Mouse (Mus musculus) lung, postnatal 25 days (tissue): ENCODE results near the gene Cops4.

Source experiments
- DNase-seq: peaks from one replicate; pipeline ENCODE4 v3.0.0; 2022; ENCODE audit warnings: low spot score

The Cops4 gene

GRCm38 (mm10) chr5:100581622-100582434, 63.7 kb downstream of the Cops4 start:
- no peak for DNase-seq

- DNase-seq = no peak
These were observed 64.3 kb downstream of the Cops4 start for GRCm38 (mm10) chr5:100582435-100582826.

GRCm38 (mm10) chr5:100583066-100583465, 65.0 kb downstream of the Cops4 start:
- DNase-seq = no peak

GRCm38 (mm10) chr5:100585206-100585644, 67.1 kb downstream of the Cops4 start:
- peak; percentile 42 for DNase-seq

GRCm38 (mm10) chr5:100585657-100586056, 67.5 kb downstream of the Cops4 start:
- DNase-seq = no peak

- no peak for DNase-seq
These were observed 69.0 kb downstream of the Cops4 start for GRCm38 (mm10) chr5:100587136-100587535.

GRCm38 (mm10) chr5:100587626-100588025, 69.5 kb downstream of the Cops4 start:
- peak; percentile 51 for DNase-seq

GRCm38 (mm10) chr5:100590505-100590904, 72.4 kb downstream of the Cops4 start:
- no peak for DNase-seq

- no peak for DNase-seq
These were observed 76.8 kb downstream of the Cops4 start for GRCm38 (mm10) chr5:100594803-100595467.

DNA sequence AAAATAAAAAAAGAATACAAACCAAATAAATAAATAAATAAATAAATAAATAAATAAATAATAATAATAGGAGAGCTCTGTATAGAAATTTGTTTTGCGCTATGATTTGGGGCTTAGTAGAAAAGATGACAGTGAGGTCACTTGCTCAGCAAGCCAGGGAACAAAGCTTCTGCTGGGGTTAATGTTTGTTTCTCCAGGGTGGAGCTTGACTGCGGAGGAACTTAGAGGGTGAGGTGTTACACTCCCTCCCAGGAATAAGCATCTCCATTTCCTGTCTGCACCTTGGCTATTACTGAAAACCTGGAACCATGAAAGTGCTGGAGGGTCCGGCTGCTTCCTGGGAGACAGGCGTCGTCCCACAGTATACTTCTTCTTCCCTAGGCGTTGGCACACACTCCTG, 77.9 kb downstream of the Cops4 start:
- DNase-seq = no peak
